Mouse (Mus musculus): Measurements from ENCODE around the gene Cmss1. TPM values are rescaled to one million over a fixed set of nuclear protein-coding genes. Genes with fewer than 3 reads are reported as not detected.

The Cmss1 gene
- polyA plus RNA-seq, 1 experiment from 2014 or later, result 55.5 TPM

DNA sequence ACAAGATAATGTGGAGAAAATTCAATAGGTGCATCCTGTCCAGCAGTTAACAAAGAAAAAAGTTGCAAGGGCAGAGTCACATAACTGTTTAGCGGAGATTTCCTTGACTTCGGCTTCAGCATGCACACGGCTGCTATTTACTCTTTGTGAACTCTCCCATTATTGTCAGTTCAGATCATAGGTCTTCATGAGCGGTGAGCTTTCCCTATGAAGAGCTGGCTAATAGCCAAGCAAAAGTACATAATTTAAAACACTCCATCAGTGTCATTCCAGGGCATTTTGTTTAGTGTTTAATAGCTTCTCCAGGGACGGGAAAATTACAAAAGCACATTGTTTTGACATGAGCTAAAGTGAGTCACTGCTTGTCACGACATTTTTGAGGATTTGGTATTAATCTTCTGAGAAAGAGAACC lies 74.6 kb downstream of the Cmss1 start:
- no peak for DNase-seq (ENCODE audit: low spot score)
- Histone ChIP-seq H3K36me3 (no peaks in the 10 kb centered on the region), H3K27me3 (ENCODE audit: insufficient read depth, poor library complexity, severe bottlenecking) (no peaks in the 10 kb centered on the region), H3K4me3 (no peak overlapping the region), H3K9me3 (no peaks in the 10 kb centered on the region), H3K27ac (no peak overlapping the region), H3K4me1 (replicated peaks) (0 out of 2 replicates have a peak, but pooled peaks cover 5% of the 10 kb centered on the region)
- 56% methylated on average over 6 of the region's 6 CpGs for WGBS

- no peaks in the 10 kb centered on the region for H3K27me3 ChIP-seq (ENCODE audit: insufficient read depth, poor library complexity, severe bottlenecking)
- no peak for DNase-seq (ENCODE audit: low spot score)
These were observed 76.1 kb downstream of the Cmss1 start for GRCm38 (mm10) chr16:57530547-57530946.

DNA sequence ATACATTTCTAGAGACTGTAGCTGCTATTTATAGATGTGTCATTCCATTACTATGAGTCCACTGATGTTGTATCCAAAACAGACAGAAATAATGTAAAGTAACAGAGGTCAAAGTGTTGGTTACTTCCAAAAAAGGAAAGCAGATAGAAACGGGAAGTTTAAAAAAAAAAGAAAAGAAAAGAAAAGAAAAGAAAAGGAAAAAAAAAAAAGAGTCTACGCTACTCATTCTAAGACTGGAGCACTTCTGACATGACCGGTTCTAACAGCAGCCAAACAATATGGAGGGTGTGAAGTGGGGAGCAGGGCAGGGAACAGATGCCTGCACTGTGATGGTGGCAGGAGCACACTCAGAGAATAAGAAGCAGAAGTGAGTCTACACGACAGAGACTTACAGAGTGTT lies 78.2 kb downstream of the Cmss1 start:
- Histone ChIP-seq H3K4me3 (no peak overlapping the region), H3K27me3 (ENCODE audit: insufficient read depth, poor library complexity, severe bottlenecking) (no peaks in the 10 kb centered on the region), H3K4me1 (replicated peaks) (peaks cover 11% of the 10 kb centered on the region; the same call in 1 of the 2 replicates), H3K9me3 (no peaks in the 10 kb centered on the region), H3K36me3 (no peaks in the 10 kb centered on the region), H3K27ac (no peak overlapping the region)
- no peak for DNase-seq (ENCODE audit: low spot score)
- 75% methylated on average over 4 of the region's 4 CpGs for WGBS

More at GRCm38 (mm10) chr16:57530547-57530946, 76.1 kb downstream of the Cmss1 start:
- H3K36me3 ChIP-seq, result no peaks in the 10 kb centered on the region
- H3K9me3 ChIP-seq, result no peaks in the 10 kb centered on the region
- 81% methylated on average over 4 of the region's 4 CpGs for WGBS
- H3K4me1 ChIP-seq (replicated peaks), result peaks cover 10% of the 10 kb centered on the region; the same call in 1 of the 2 replicates
- no peak overlapping the region for H3K27ac ChIP-seq
- no peak overlapping the region for H3K4me3 ChIP-seq

GRCm38 (mm10) chr16:57526893-57527292 lies 79.8 kb downstream of the Cmss1 start:
- Histone ChIP-seq H3K27me3 (ENCODE audit: insufficient read depth, poor library complexity, severe bottlenecking) (no peaks in the 10 kb centered on the region), H3K4me3 (no peak overlapping the region), H3K4me1 (replicated peaks) (peaks cover 11% of the 10 kb centered on the region; the same call in 1 of the 2 replicates), H3K9me3 (no peaks in the 10 kb centered on the region), H3K36me3 (no peaks in the 10 kb centered on the region), H3K27ac (no peak overlapping the region)
- DNase-seq (ENCODE audit: low spot score), result no peak
- WGBS, result 96% methylated on average over 7 of the region's 7 CpGs

DNA sequence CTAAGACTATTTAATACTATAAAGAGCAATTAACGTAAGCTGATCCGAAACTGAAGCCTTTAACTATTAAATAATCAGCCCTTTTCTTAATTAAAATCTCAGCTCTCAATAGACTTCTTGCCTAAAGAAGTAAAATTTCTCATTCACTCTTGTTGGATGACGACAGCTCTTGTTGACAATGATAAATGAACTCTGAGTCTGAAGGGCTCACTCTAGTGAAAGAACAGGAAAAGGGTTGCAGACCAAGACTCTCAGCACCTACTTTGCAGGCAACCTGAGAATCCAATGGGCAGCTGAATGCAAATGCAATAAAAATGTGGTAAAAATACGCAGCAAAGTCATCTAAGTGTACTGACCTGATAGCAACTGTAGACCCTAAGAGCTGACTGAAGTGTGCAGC lies 81.2 kb downstream of the Cmss1 start:
- DNase-seq (ENCODE audit: low spot score), result no peak
- Histone ChIP-seq H3K27me3 (ENCODE audit: insufficient read depth, poor library complexity, severe bottlenecking) (no peaks in the 10 kb centered on the region), H3K27ac (no peak overlapping the region), H3K4me3 (no peak overlapping the region), H3K4me1 (replicated peaks) (peaks cover 11% of the 10 kb centered on the region; the same call in 1 of the 2 replicates), H3K9me3 (no peaks in the 10 kb centered on the region), H3K36me3 (no peaks in the 10 kb centered on the region)
- WGBS, result 75% methylated on average over 4 of the region's 4 CpGs

DNA sequence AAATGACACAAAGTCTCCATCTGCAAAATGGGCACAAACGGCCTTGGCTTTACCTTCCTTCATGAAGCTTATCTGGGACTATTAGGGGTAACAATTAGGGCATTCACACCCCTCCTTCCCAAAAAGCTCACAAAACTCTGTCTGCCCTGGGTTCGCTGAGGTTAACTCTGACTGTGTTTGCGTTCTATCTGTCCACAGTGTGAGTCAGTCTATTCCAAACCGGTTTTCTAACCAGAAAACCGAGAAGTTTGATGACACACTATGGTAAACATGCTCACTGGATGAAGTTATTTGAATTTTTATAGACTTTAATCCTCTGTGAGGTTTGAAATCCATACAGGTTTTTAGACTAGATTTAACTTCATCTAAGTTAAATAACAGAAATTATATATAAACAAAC lies 81.6 kb downstream of the Cmss1 start:
- H3K36me3 ChIP-seq, result no peaks in the 10 kb centered on the region

GRCm38 (mm10) chr16:57515636-57516035 lies 91.0 kb downstream of the Cmss1 start:
- Histone ChIP-seq H3K4me1 (replicated peaks) (peaks cover 10% of the 10 kb centered on the region; the same call in 1 of the 2 replicates), H3K36me3 (no peaks in the 10 kb centered on the region), H3K27ac (no peak overlapping the region), H3K27me3 (ENCODE audit: insufficient read depth, poor library complexity, severe bottlenecking) (no peaks in the 10 kb centered on the region), H3K9me3 (no peaks in the 10 kb centered on the region), H3K4me3 (no peak overlapping the region)
- whole genome bisulfite sequencing, result 88% methylated on average over 10 of the region's 10 CpGs
- no peak for DNase-seq (ENCODE audit: low spot score)

More for the DNA sequence above, 81.6 kb downstream of the Cmss1 start:
- peaks cover 11% of the 10 kb centered on the region; the same call in 1 of the 2 replicates for H3K4me1 ChIP-seq (replicated peaks)
- H3K27ac ChIP-seq, result no peak overlapping the region
- 85% methylated on average over 5 of the region's 5 CpGs for WGBS
- DNase-seq (ENCODE audit: low spot score), result no peak
- H3K9me3 ChIP-seq, result no peaks in the 10 kb centered on the region
- no peaks in the 10 kb centered on the region for H3K27me3 ChIP-seq (ENCODE audit: insufficient read depth, poor library complexity, severe bottlenecking)
- H3K4me3 ChIP-seq, result no peak overlapping the region

DNA sequence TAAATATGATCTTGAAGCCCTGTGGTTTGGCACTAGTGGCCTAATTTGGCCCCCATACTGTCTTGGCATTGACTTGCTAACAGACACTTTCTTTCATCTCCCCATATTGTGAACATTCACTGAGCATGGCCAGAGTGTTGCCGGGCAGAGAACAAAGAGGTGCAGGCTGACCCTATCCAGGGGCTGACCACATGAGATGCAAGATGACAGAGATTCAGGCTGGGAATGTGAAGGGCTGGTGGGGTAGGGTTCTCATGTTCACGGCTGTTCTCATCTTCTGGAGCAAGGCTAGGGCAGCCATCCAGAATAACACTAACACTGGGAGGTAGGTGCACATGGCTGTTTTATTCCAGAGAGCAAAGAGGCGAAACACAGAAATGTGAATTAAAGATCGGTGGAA lies 92.3 kb downstream of the Cmss1 start:
- DNase-seq (ENCODE audit: low spot score), result peak; percentile 9
- 59% methylated on average over 4 of the region's 4 CpGs for WGBS

DNA sequence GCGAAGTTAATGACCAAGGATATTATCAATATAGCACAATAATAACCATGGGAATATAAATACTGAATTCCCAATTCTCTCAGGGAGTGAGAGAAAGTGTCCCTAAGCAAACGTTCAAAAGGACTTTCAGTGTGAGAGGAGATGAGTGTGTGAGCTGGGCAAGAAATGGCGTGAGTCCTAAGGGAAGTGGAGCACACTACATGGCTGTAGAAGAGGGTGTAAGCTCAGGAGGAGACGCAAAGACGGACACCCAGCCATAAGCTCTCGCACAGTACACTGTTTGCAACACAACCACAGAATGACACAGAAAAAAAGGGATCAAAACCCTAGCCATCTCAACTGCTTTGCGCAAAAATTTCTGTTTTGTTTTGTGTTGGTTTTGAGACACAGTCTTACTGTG lies 93.1 kb downstream of the Cmss1 start:
- Histone ChIP-seq H3K4me1 (replicated peaks) (peaks cover 10% of the 10 kb centered on the region; the same call in 1 of the 2 replicates), H3K27ac (no peak overlapping the region), H3K4me3 (no peak overlapping the region), H3K36me3 (no peaks in the 10 kb centered on the region), H3K27me3 (ENCODE audit: insufficient read depth, poor library complexity, severe bottlenecking) (no peaks in the 10 kb centered on the region), H3K9me3 (no peaks in the 10 kb centered on the region)
- 87% methylated on average over 7 of the region's 7 CpGs for WGBS
- DNase-seq (ENCODE audit: low spot score), result no peak

More for the DNA sequence above, 92.3 kb downstream of the Cmss1 start:
- Histone ChIP-seq H3K4me1 (replicated peaks) (peaks cover 10% of the 10 kb centered on the region; the same call in 1 of the 2 replicates), H3K4me3 (no peak overlapping the region), H3K36me3 (no peaks in the 10 kb centered on the region), H3K9me3 (no peaks in the 10 kb centered on the region), H3K27ac (no peak overlapping the region), H3K27me3 (ENCODE audit: insufficient read depth, poor library complexity, severe bottlenecking) (no peaks in the 10 kb centered on the region)

DNA sequence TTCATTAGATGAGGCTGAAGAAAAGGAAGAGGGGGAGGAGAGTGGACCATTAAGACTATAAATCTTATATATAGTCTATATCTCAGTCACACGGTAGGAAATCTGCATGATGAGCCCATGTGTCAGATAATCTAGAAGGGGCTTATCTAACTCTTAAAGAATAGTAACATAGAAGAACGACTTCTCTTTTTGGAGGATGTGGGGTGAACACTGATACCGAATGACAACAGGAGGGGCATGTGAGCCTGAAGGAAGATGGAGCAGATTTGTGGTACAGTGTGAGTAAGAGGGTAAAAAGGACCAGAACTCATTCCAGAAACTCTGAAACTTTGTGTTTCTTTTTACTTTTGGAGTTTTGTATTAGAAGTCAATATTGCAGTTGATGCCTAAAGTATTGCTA lies 97.6 kb downstream of the Cmss1 start:
- Histone ChIP-seq H3K27ac (no peak overlapping the region), H3K9me3 (no peaks in the 10 kb centered on the region), H3K4me3 (no peak overlapping the region), H3K4me1 (replicated peaks) (no peaks in the 10 kb centered on the region), H3K27me3 (ENCODE audit: insufficient read depth, poor library complexity, severe bottlenecking) (no peaks in the 10 kb centered on the region), H3K36me3 (no peaks in the 10 kb centered on the region)
- 92% methylated on average over 3 of the region's 3 CpGs for WGBS
- no peak for DNase-seq (ENCODE audit: low spot score)

- H3K27me3 ChIP-seq (ENCODE audit: insufficient read depth, poor library complexity, severe bottlenecking), result no peaks in the 10 kb centered on the region
- H3K9me3 ChIP-seq, result no peaks in the 10 kb centered on the region
- H3K4me1 ChIP-seq (replicated peaks), result no peaks in the 10 kb centered on the region
- WGBS, result 86% methylated on average over 1 of the region's 1 CpGs
- no peaks in the 10 kb centered on the region for H3K36me3 ChIP-seq
- H3K27ac ChIP-seq, result no peak overlapping the region
- no peak for DNase-seq (ENCODE audit: low spot score)
- H3K4me3 ChIP-seq, result no peak overlapping the region
These were observed 98.3 kb downstream of the Cmss1 start for GRCm38 (mm10) chr16:57508351-57508750.

GRCm38 (mm10) chr16:57506133-57506532 lies 100.5 kb downstream of the Cmss1 start:
- 86% methylated on average over 6 of the region's 6 CpGs for WGBS
- H3K27me3 ChIP-seq (ENCODE audit: insufficient read depth, poor library complexity, severe bottlenecking), result no peaks in the 10 kb centered on the region
- peaks cover 12% of the 10 kb centered on the region for H3K4me1 ChIP-seq (replicated peaks)
- DNase-seq (ENCODE audit: low spot score), result no peak
- no peak overlapping the region for H3K27ac ChIP-seq
- H3K36me3 ChIP-seq, result no peaks in the 10 kb centered on the region
- H3K4me3 ChIP-seq, result no peak overlapping the region
- no peaks in the 10 kb centered on the region for H3K9me3 ChIP-seq

DNA sequence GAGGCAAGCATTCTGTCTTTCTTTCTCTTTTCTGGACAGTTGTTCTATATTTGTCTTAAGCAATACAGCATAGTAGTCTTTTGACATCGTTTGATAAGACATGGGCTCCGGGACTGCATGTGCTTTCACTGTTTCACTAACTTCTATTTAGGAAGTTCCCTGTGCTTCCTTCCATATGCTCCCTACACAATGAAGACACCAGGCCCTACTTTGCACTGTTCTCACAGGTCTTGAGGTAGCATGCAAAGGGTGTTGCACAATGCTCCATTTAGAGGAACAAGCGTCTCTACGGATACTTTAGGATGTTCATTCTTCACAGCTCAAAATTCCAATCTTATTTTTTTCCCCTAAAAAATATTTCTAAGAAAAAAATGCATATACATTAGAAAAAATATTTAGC lies 101.9 kb downstream of the Cmss1 start:
- Histone ChIP-seq H3K9me3 (no peaks in the 10 kb centered on the region), H3K4me1 (replicated peaks) (peaks cover 12% of the 10 kb centered on the region), H3K27me3 (ENCODE audit: insufficient read depth, poor library complexity, severe bottlenecking) (no peaks in the 10 kb centered on the region), H3K27ac (no peak overlapping the region), H3K4me3 (no peak overlapping the region), H3K36me3 (no peaks in the 10 kb centered on the region)
- 93% methylated on average over 4 of the region's 4 CpGs for WGBS
- no peak for DNase-seq (ENCODE audit: low spot score)

DNA sequence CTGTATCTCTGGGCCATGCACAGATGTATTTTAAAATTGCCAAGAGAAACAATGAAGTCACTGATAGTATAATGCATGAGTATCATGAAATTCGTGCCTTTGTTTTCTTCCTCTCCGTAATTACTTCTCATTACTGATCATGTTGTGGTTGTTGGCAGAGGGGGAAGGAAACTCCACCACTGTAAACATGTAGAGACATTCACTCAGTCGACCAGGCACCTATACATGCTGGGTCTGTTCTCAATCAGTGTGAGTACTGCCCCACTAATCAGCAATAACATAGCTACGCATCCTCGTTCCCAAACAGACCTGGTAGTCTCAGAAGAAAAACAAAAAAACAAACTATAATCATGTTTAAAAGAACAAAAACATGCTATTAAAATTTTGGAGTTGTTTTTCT lies 103.9 kb downstream of the Cmss1 start:
- Histone ChIP-seq H3K4me3 (no peak overlapping the region), H3K9me3 (no peaks in the 10 kb centered on the region), H3K4me1 (replicated peaks) (peaks cover 12% of the 10 kb centered on the region), H3K27ac (no peak overlapping the region), H3K36me3 (no peaks in the 10 kb centered on the region), H3K27me3 (ENCODE audit: insufficient read depth, poor library complexity, severe bottlenecking) (no peaks in the 10 kb centered on the region)
- 82% methylated on average over 5 of the region's 5 CpGs for WGBS
- no peak for DNase-seq (ENCODE audit: low spot score)

Measured in hindbrain, embryonic 10.5 days (tissue).